Mouse (Mus musculus) embryo, embryonic 11.5 days (tissue): ENCODE measurements around the gene Klk1b22.
"Not testable (repeated sequence)": the region's sequence is repeated elsewhere in the genome, so short reads cannot be mapped to it uniquely, and the experiment has no call there.

Experiments
- DNase-seq: peaks from one replicate; pipeline ENCODE4 v3.0.0-alpha.2; 2012; ENCODE audit warnings: low read depth, low spot score

Gene Klk1b22

GRCm38 (mm10) chr7:44112373-44112772 is at the start of gene Klk1b22:
Gene Klk1b22 (plus strand): TSS chr7:44112673.
- no peak for DNase-seq

GRCm38 (mm10) chr7:44072117-44072516 is 40.4 kb upstream of the Klk1b22 start:
- no peak for DNase-seq

GRCm38 (mm10) chr7:44077703-44078102 is 34.8 kb upstream of the Klk1b22 start:
- no peak for DNase-seq

GRCm38 (mm10) chr7:44096111-44096510 is 16.4 kb upstream of the Klk1b22 start:
- no peak for DNase-seq

GRCm38 (mm10) chr7:44102028-44102427 is 10.4 kb upstream of the Klk1b22 start, which contains the start of gene Klk1b21:
Gene Klk1b21 (plus strand): TSS chr7:44102328.
- DNase-seq: not testable (repeated sequence)

- DNase-seq: no peak
These were observed 11.0 kb downstream of the Klk1b22 start for GRCm38 (mm10) chr7:44123445-44123844.

- no peak for DNase-seq
These were observed 24.0 kb downstream of the Klk1b22 start, which contains the start of gene Klk1b16 for GRCm38 (mm10) chr7:44136467-44136866. Gene Klk1b16 (plus strand): TSS chr7:44136767.
